Comparison of ENCODE assay signal across 9 mouse cellular contexts in genomic region chr9:91361033-91361855, GRCm38 (mm10). TPM values are rescaled to one million over a fixed set of nuclear protein-coding genes. Genes with fewer than 3 reads are reported as not detected.
DNase-seq lines count a peak whose midpoint lies in the region; ATAC-seq and TF ChIP-seq lines count a peak whose summit lies in the region.
"Had no signal": no experiment of that assay in that cellular context is flagged by ENCODE, and none has a peak within 500 bp of the region (broad histone marks: within the 10 kb centered on the region; RNA-seq: fewer than 3 reads in every experiment).

No protein-coding gene starts in this region.

- no peaks in the 10 kb centered on the region for H3K4me1 ChIP-seq in lung, embryonic 14.5 days (ENCODE audit: insufficient read depth)
- peaks cover 22% of the 10 kb centered on the region for H3K4me1 ChIP-seq in embryonic facial prominence, embryonic 13.5 days
- peaks cover 12% of the 10 kb centered on the region for H3K4me1 ChIP-seq in limb, embryonic 12.5 days (replicated peaks)
- H3K4me1 ChIP-seq in stomach, embryonic 14.5 days (ENCODE audit: control insufficient read depth, insufficient read depth, low read length) = 0 out of 2 replicates have a peak, but pooled peaks cover 4% of the 10 kb centered on the region

- peaks cover 93% of the 10 kb centered on the region for H3K27me3 ChIP-seq in lung, embryonic 14.5 days (ENCODE audit: insufficient read depth, low read length)
- H3K27me3 ChIP-seq in embryonic facial prominence, embryonic 13.5 days = peaks cover 92% of the 10 kb centered on the region
- peaks cover 78% of the 10 kb centered on the region for H3K27me3 ChIP-seq in limb, embryonic 12.5 days
- H3K27me3 ChIP-seq in stomach, embryonic 14.5 days (ENCODE audit: control insufficient read depth, insufficient read depth, low read length) = peaks cover 56% of the 10 kb centered on the region

- intact Hi-C loops in left cerebral cortex, postnatal 10 days (cut with DNase I) = loop anchor here (5.0 to 10.0 kb wide), 3 partner anchors 46 to 669 kb away; no protein-coding TSS in a partner anchor

- no peak overlapping the region; the same call in 1 of the 2 replicates for H3K4me2 ChIP-seq in lung, embryonic 14.5 days
- H3K4me2 ChIP-seq in embryonic facial prominence, embryonic 13.5 days = peak overlapping the region; percentile 51; the same call in 1 of the 2 replicates
- H3K4me2 ChIP-seq in limb, embryonic 12.5 days = peak overlapping the region; percentile 46
- no peak overlapping the region for H3K4me2 ChIP-seq in stomach, embryonic 14.5 days (replicated peaks; ENCODE audit: low read depth, low read length)

- peak overlapping the region; percentile 30; the same call in 1 of the 2 replicates for H3K4me3 ChIP-seq in lung, embryonic 14.5 days (ENCODE audit: low read depth, low read length)
- peak overlapping the region; percentile 35 for H3K4me3 ChIP-seq in embryonic facial prominence, embryonic 13.5 days
- H3K4me3 ChIP-seq in limb, embryonic 12.5 days (replicated peaks) = peak overlapping the region; percentile 32; the same call in 1 of the 2 replicates
- H3K4me3 ChIP-seq in stomach, embryonic 14.5 days (ENCODE audit: low read depth, low read length) = no peak overlapping the region

- H3K9me3 ChIP-seq in lung, embryonic 14.5 days (ENCODE audit: low read depth, low read length) = no peaks in the 10 kb centered on the region
- H3K9me3 ChIP-seq in embryonic facial prominence, embryonic 13.5 days = no peaks in the 10 kb centered on the region
- H3K9me3 ChIP-seq in limb, embryonic 12.5 days = no peaks in the 10 kb centered on the region
- H3K9me3 ChIP-seq in stomach, embryonic 14.5 days (ENCODE audit: control insufficient read depth, low read depth, low read length) = no peaks in the 10 kb centered on the region

- no peak overlapping the region for H3K27ac ChIP-seq in lung, embryonic 14.5 days (ENCODE audit: low read depth)
- H3K27ac ChIP-seq in embryonic facial prominence, embryonic 13.5 days = no peak overlapping the region
- H3K27ac ChIP-seq in limb, embryonic 12.5 days = no peak overlapping the region
- H3K27ac ChIP-seq in stomach, embryonic 14.5 days (ENCODE audit: low read length) = no peak overlapping the region

- under 1% methylated on average over 35 of the region's 35 CpGs for WGBS in lung, embryonic 14.5 days
- 1% methylated on average over 35 of the region's 35 CpGs for WGBS in embryonic facial prominence, embryonic 13.5 days
- WGBS in limb, embryonic 12.5 days = under 1% methylated on average over 35 of the region's 35 CpGs
- WGBS in stomach, embryonic 14.5 days = 1% methylated on average over 35 of the region's 35 CpGs

- peak; percentile 21 for DNase-seq in lung, embryonic 14.5 days
- DNase-seq in lung, postnatal 14 days = no peak
- no peak for DNase-seq in adrenal gland, postnatal 14 days
- DNase-seq in left cerebral cortex, postnatal 10 days (ENCODE audit: extremely low spot score in 1 of 2, low spot score in 2 of 2) = no peak
- DNase-seq in lung, postnatal 36 days = no peak
- DNase-seq: adrenal gland, adult 8-10 months had no signal

- H3K9ac ChIP-seq in lung, embryonic 14.5 days = no peak overlapping the region
- no peak overlapping the region for H3K9ac ChIP-seq in embryonic facial prominence, embryonic 13.5 days
- no peak overlapping the region for H3K9ac ChIP-seq in limb, embryonic 12.5 days (replicated peaks)
- no peak overlapping the region for H3K9ac ChIP-seq in stomach, embryonic 14.5 days (replicated peaks; ENCODE audit: low read depth, low read length)

- H3K36me3 ChIP-seq in lung, embryonic 14.5 days (ENCODE audit: insufficient read depth) = no peaks in the 10 kb centered on the region
- no peaks in the 10 kb centered on the region for H3K36me3 ChIP-seq in embryonic facial prominence, embryonic 13.5 days
- no peaks in the 10 kb centered on the region for H3K36me3 ChIP-seq in limb, embryonic 12.5 days
- no peaks in the 10 kb centered on the region for H3K36me3 ChIP-seq in stomach, embryonic 14.5 days (ENCODE audit: control insufficient read depth, insufficient read depth, low read length)

- peak; percentile 19; the same call in 1 of the 2 replicates for ATAC-seq in lung, embryonic 14.5 days (ENCODE audit: insufficient read depth)
- no peak for ATAC-seq in embryonic facial prominence, embryonic 13.5 days (ENCODE audit: insufficient number of reproducible peaks, insufficient read depth, low FRiP score, low TSS enrichment, low read depth)
- no peak for ATAC-seq in limb, embryonic 12.5 days (ENCODE audit: insufficient number of reproducible peaks, insufficient read depth, low FRiP score, low TSS enrichment, low read depth)
- ATAC-seq in stomach, embryonic 14.5 days (ENCODE audit: insufficient number of reproducible peaks, insufficient read depth, low FRiP score, low read depth) = 0 out of 2 replicates have a peak, but pooled peaks have one; percentile 3

- TF ChIP-seq CTCF in lung, embryonic 14.5 days (IDR thresholded peaks at IDR 0.05; ENCODE audit: low read depth) = no peak

RNA-seq across cellular contexts. Expression of gene Zic4, which starts 1.0 kb away (rescaled TPM):
- not detected in 2 replicates for polyA plus RNA-seq in lung, embryonic 14.5 days (2014; fragmentation: Nextera tagmentation; extraction: Ambion mirVana)
- polyA plus RNA-seq in embryonic facial prominence, embryonic 13.5 days (2015; fragmentation: Nextera tagmentation; extraction: Ambion mirVana) = 0.77 and 0.89 TPM in 2 replicates
- 0.73 and 0.74 TPM in 2 replicates for polyA plus RNA-seq in limb, embryonic 12.5 days (2016; fragmentation: Nextera tagmentation; extraction: Ambion mirVana)
- polyA plus RNA-seq in stomach, embryonic 14.5 days (2014; fragmentation: Nextera tagmentation; extraction: Ambion mirVana) = not detected in 2 replicates
- total RNA-seq in adrenal gland, postnatal 14 days (2021) = not detected in 2 replicates
- 1 to 10 TPM; 3.4 to 4.6 TPM for total RNA-seq in left cerebral cortex, postnatal 10 days (2021)
- total RNA-seq: adrenal gland, adult 8-10 months had no signal

RNA-seq across cellular contexts. Expression of gene Zic1, which starts 4.4 kb away (rescaled TPM):
- polyA plus RNA-seq in lung, embryonic 14.5 days (2014; fragmentation: Nextera tagmentation; extraction: Ambion mirVana) = not detected in 2 replicates
- polyA plus RNA-seq in embryonic facial prominence, embryonic 13.5 days (2015; fragmentation: Nextera tagmentation; extraction: Ambion mirVana) = 0.47 and 0.49 TPM in 2 replicates
- polyA plus RNA-seq in limb, embryonic 12.5 days (2016; fragmentation: Nextera tagmentation; extraction: Ambion mirVana) = 0.13 and 0.20 TPM in 2 replicates
- not detected in 2 replicates for polyA plus RNA-seq in stomach, embryonic 14.5 days (2014; fragmentation: Nextera tagmentation; extraction: Ambion mirVana)
- total RNA-seq in adrenal gland, postnatal 14 days (2021) = 0.90 TPM in 1 of 2 replicates, not detected in the other
- 10 to 100 TPM; 14.2 to 17.4 TPM for total RNA-seq in left cerebral cortex, postnatal 10 days (2021)

Comparison
In these comparisons a context has a peak if more than half of its experiments do, and no peak if none do; other contexts are left out.
1. ATAC-seq: peak in lung, embryonic 14.5 days (single experiment) and stomach, embryonic 14.5 days (single experiment); none in embryonic facial prominence, embryonic 13.5 days (single experiment) and limb, embryonic 12.5 days (single experiment).
2. H3K4me2 ChIP-seq: peak in embryonic facial prominence, embryonic 13.5 days (single experiment) and limb, embryonic 12.5 days (single experiment); none in lung, embryonic 14.5 days (single experiment) and stomach, embryonic 14.5 days (single experiment).